Mouse (Mus musculus) lung, embryonic 14.5 days (tissue): ENCODE data around the gene D6Wsu163e. TPM values are rescaled to one million over a fixed set of nuclear protein-coding genes. Genes with fewer than 3 reads are reported as not detected.

Source experiments
- ATAC-seq: fragments of 200-750 bp; cut with Nextera tagmentation; 2 replicates; pipeline ENCODE4 v1.8.0; 2017; ENCODE audit warnings: mild to moderate bottlenecking, moderate TSS enrichment, moderate library complexity; ENCODE audit not compliant: insufficient read depth
- DNase-seq: peaks from one replicate; pipeline ENCODE4 v3.0.0-alpha.2; 2015
- H3K27ac ChIP-seq: fragments of 300-500 bp; sonication (generic); 2 replicates; pipeline ENCODE4 v1.5.1; 2014; ENCODE audit warnings: low read depth, mild to moderate bottlenecking, moderate library complexity
- H3K27me3 ChIP-seq: fragments of 300-500 bp; sonication (generic); 2 replicates; pipeline ENCODE4 v1.6.1; 2014; ENCODE audit warnings: low read length, control low read depth; ENCODE audit not compliant: insufficient read depth
- H3K36me3 ChIP-seq: fragments of 300-500 bp; sonication (generic); 2 replicates; pipeline ENCODE4 v1.6.1; 2014; ENCODE audit warnings: control low read depth; ENCODE audit not compliant: insufficient read depth
- H3K4me1 ChIP-seq: fragments of 300-500 bp; sonication (generic); 2 replicates; pipeline ENCODE4 v1.6.1; 2014; ENCODE audit warnings: antibody characterized with exemption, control low read depth; ENCODE audit not compliant: insufficient read depth
- H3K4me2 ChIP-seq: fragments of 300-500 bp; sonication (generic); 2 replicates; pipeline ENCODE4 v1.6.1; 2014; ENCODE audit warnings: mild to moderate bottlenecking
- H3K4me3 ChIP-seq: fragments of 300-500 bp; sonication (generic); 2 replicates; pipeline ENCODE4 v1.5.1; 2014; ENCODE audit warnings: low read depth, low read length
- H3K9ac ChIP-seq: fragments of 300-500 bp; sonication (generic); 2 replicates; pipeline ENCODE4 v1.6.1; 2014
- H3K9me3 ChIP-seq: fragments of 300-500 bp; sonication (generic); 2 replicates; pipeline ENCODE4 v1.6.1; 2016; ENCODE audit warnings: low read depth, low read length, control low read depth
- CTCF ChIP-seq: IDR thresholded peaks from 2 replicates; pipeline ENCODE4 v1.5.1; 2016; ENCODE audit warnings: antibody characterized with exemption, low read depth
- WGBS: fragments of 180-500 bp; shearing (Covaris S2); extraction: QIAGEN DNeasy Blood & Tissue Kit; methylation state at CpG from one replicate; pipeline ENCODE4 v1.1.7; 2014; 5-methylcytosine and 5-hydroxymethylcytosine counted together
- polyA plus RNA-seq: library from polyadenylated mRNA; unstranded; fragments of >200 nt; fragmentation: Nextera tagmentation; extraction: Ambion mirVana; gene quantifications from 2 replicates; pipeline ENCODE4 v1.2.1, GENCODE M21; 2014

The D6Wsu163e gene
- polyA plus RNA-seq, 1 experiment from 2014 or later, result 15.6 TPM

- peak; percentile 11 for DNase-seq
- 77% methylated on average over 2 of the region's 2 CpGs for WGBS
- peak overlapping the region; percentile 80 for H3K4me2 ChIP-seq
- peaks cover 3% of the 10 kb centered on the region; the same call in 1 of the 2 replicates for H3K4me1 ChIP-seq
- H3K27me3 ChIP-seq, result no peaks in the 10 kb centered on the region
- H3K9ac ChIP-seq, result peak overlapping the region; percentile 79; the same call in 1 of the 2 replicates
- H3K9me3 ChIP-seq, result no peaks in the 10 kb centered on the region
- no peak for ATAC-seq
- TF ChIP-seq CTCF, result peak; percentile 33
- H3K4me3 ChIP-seq, result peak overlapping the region; percentile 61
- peaks cover 19% of the 10 kb centered on the region for H3K36me3 ChIP-seq
- H3K27ac ChIP-seq, result no peak overlapping the region
These were observed 1.7 kb upstream of the D6Wsu163e start for GRCm38 (mm10) chr6:126938047-126938446.

DNA sequence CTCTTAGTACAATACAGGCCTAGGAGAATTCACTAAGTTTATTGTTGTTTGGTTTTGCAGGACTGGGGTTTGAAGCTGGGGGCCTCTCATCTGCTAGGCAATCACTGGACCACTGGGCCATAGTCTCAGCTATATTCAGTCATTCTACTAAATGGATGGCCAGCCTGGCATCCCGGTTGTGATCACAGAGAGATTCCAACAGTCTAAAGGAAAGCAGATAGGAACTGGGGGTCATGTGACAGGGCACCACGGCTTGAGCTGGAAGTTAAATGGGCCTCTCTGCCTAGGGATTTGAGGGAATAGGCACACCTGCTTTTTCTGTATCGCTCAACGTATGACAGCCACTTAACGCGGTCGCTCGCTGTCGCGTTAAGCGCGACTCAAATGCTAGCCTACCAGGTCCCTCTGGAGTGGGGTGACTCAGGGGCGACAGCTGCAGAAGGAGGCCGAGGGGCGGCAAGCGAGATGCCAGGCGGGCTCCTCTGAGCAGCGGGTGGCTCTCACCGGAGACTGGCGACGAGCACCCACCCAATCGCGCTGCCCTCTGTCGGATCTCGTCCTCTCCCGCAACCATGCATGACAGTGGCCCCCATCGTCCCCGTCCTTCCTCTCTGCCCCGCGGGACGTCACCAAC lies 792 bp upstream of the D6Wsu163e start:
- ATAC-seq (no peak; the same call in 1 of the 2 replicates), DNase-seq (peak; percentile 1)
- Histone ChIP-seq H3K9ac (peak overlapping the region; percentile 79), H3K4me2 (peak overlapping the region; percentile 80), H3K4me3 (peak overlapping the region; percentile 61), H3K27ac (no peak overlapping the region), H3K36me3 (peaks cover 9% of the 10 kb centered on the region; the same call in 1 of the 2 replicates), H3K9me3 (no peaks in the 10 kb centered on the region), H3K4me1 (peaks cover 3% of the 10 kb centered on the region; the same call in 1 of the 2 replicates), H3K27me3 (no peaks in the 10 kb centered on the region)
- no peak for TF ChIP-seq CTCF
- WGBS, result under 1% methylated on average over 31 of the region's 31 CpGs

DNA sequence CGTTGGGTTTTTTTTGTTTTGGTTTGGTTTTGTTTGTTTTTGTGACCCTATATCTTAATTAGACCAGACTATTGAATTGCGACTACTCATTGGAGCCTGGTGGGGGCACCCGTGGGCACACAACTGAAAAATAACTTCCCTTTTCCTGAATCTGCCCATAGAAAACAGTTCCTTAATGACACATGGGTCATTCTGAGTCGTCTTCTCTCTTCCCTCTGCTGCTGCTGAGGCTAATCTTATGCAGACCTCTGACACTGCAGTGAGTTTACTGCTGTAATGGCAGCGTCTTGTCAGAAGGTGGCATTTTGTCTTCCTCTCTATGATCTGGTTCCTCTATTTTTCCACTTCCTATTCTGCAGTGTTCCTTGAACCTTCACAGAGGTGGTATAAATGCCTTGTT lies 689 bp downstream of the D6Wsu163e start:
- Histone ChIP-seq H3K4me2 (peak overlapping the region; percentile 80), H3K36me3 (peaks cover 11% of the 10 kb centered on the region), H3K9me3 (no peaks in the 10 kb centered on the region), H3K4me1 (peaks cover 3% of the 10 kb centered on the region; the same call in 1 of the 2 replicates), H3K9ac (peak overlapping the region; percentile 79; the same call in 1 of the 2 replicates), H3K4me3 (peak overlapping the region; percentile 61), H3K27me3 (no peaks in the 10 kb centered on the region), H3K27ac (no peak overlapping the region)
- ATAC-seq (no peak), DNase-seq (peak; percentile 26)
- WGBS, result 3% methylated on average over 5 of the region's 5 CpGs
- peak; percentile 27; the same call in 1 of the 2 replicates for TF ChIP-seq CTCF

DNA sequence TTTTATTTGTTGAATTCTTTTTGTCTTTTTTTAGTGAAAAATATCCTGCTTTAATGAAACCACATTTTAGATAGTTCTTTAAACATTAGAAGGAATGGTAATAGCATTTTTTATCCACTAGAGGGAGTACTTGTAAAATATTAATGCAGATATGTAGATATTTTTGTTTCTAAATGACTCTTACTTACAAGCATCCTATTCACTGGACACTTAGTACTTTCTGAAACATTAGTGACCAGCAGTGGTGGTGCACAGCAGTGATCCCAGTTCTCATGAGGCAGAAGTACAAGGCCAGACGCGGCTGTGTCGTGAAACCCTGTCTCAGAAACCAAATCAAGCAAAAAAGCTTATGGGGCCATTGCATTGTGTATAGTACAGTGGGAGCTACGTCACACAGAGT lies 8.6 kb downstream of the D6Wsu163e start:
- Histone ChIP-seq H3K27me3 (no peaks in the 10 kb centered on the region), H3K27ac (no peak overlapping the region), H3K9me3 (no peaks in the 10 kb centered on the region), H3K4me2 (no peak overlapping the region), H3K4me3 (no peak overlapping the region), H3K9ac (no peak overlapping the region), H3K4me1 (no peaks in the 10 kb centered on the region), H3K36me3 (peaks cover 26% of the 10 kb centered on the region)
- 85% methylated on average over 4 of the region's 4 CpGs for WGBS
- TF ChIP-seq CTCF, result peak; percentile 45
- DNase-seq, result peak; percentile 72
- ATAC-seq, result no peak

- peak; percentile 90 for TF ChIP-seq CTCF
- Histone ChIP-seq H3K9me3 (no peaks in the 10 kb centered on the region), H3K4me2 (no peak overlapping the region), H3K27me3 (no peaks in the 10 kb centered on the region), H3K4me1 (no peaks in the 10 kb centered on the region), H3K36me3 (peaks cover 21% of the 10 kb centered on the region; the same call in 1 of the 2 replicates), H3K27ac (no peak overlapping the region), H3K4me3 (no peak overlapping the region), H3K9ac (no peak overlapping the region)
- DNase-seq (peak; percentile 93), ATAC-seq (no peak)
- WGBS, result 5% methylated on average over 10 of the region's 10 CpGs
These were observed 16.0 kb downstream of the D6Wsu163e start for GRCm38 (mm10) chr6:126955734-126956133.

GRCm38 (mm10) chr6:126961371-126962018 lies 21.7 kb downstream of the D6Wsu163e start:
- Histone ChIP-seq H3K4me1 (no peaks in the 10 kb centered on the region), H3K27me3 (no peaks in the 10 kb centered on the region), H3K9me3 (no peaks in the 10 kb centered on the region), H3K27ac (no peak overlapping the region), H3K4me2 (no peak overlapping the region), H3K36me3 (peaks cover 28% of the 10 kb centered on the region), H3K4me3 (no peak overlapping the region), H3K9ac (no peak overlapping the region)
- DNase-seq, result no peak
- no peak for TF ChIP-seq CTCF
- WGBS, result 84% methylated on average over 8 of the region's 8 CpGs
- ATAC-seq, result no peak

DNA sequence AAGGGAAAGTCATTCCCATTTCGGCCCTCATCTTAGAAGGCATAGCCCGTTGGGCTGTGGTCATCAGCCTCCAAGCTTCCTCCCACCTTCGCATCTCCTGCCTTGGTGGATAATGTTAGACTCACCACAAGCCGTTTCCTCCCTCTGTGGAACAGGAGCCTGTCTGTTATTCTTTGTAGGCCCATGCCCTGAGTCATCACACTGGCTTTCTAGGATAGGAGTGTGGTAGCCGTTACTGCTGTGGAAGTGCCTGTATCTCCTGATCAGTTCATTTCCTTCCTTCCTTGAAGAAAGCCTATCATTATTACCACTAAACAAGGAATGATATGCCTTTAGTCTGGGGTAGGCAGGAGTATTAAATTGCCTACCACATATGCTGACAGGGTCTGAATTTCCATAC lies 22.9 kb downstream of the D6Wsu163e start:
- 82% methylated on average over 5 of the region's 5 CpGs for WGBS
- Histone ChIP-seq H3K9ac (no peak overlapping the region), H3K9me3 (no peaks in the 10 kb centered on the region), H3K4me3 (no peak overlapping the region), H3K4me1 (no peaks in the 10 kb centered on the region), H3K27me3 (no peaks in the 10 kb centered on the region), H3K36me3 (peaks cover 17% of the 10 kb centered on the region), H3K27ac (no peak overlapping the region), H3K4me2 (no peak overlapping the region)
- TF ChIP-seq CTCF, result no peak
- no peak for DNase-seq
- no peak for ATAC-seq
